Mouse (Mus musculus): ENCODE results near the gene Rgmb. TPM values are rescaled to one million over a fixed set of nuclear protein-coding genes. Genes with fewer than 3 reads are reported as not detected.
A peak's percentile ranks its signal among the peaks of the same experiment; 100 is the strongest.

The Rgmb gene
- polyA plus RNA-seq, 1 experiment from 2014 or later: 8.9 TPM

DNA sequence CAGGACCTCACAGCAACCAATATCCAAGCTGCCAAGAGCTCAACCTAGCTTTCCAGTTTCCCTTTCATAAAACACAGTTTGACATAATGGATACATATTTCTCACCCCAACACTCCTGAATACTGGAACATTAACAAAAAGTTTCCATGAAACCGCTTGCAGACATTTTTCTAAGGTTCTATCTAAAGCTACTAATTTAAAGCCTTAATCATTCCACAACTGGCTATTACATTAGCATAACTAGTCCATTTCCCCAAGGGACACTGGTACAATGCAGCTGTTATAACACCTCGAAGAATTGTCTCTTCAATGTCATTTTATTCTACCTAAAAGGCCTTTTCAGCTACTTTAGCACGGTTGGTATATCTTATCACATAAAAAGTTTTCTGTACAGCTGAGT, 6.0 kb downstream of the Rgmb start:
- Histone ChIP-seq H3K27ac (ENCODE audit: low read depth, low read length) (no peak overlapping the region), H3K27me3 (ENCODE audit: control insufficient read depth, insufficient read depth, low read length) (peaks cover 4% of the 10 kb centered on the region), H3K36me3 (ENCODE audit: control insufficient read depth, insufficient read depth, low read length) (no peaks in the 10 kb centered on the region), H3K4me3 (ENCODE audit: low read depth, low read length) (peak overlapping the region; percentile 88), H3K9ac (ENCODE audit: low read depth, low read length) (peak overlapping the region; percentile 85; the same call in 1 of the 2 replicates), H3K9me3 (replicated peaks; ENCODE audit: control insufficient read depth, low read length) (no peaks in the 10 kb centered on the region), H3K4me1 (ENCODE audit: control insufficient read depth, insufficient read depth, low read length) (peaks cover 15% of the 10 kb centered on the region), H3K4me2 (peak overlapping the region; percentile 91)
- 28% methylated on average over 3 of the region's 3 CpGs for WGBS (ENCODE audit: insufficient replicate concordance)
- no peak for ATAC-seq (replicated peaks; ENCODE audit: insufficient number of reproducible peaks, low FRiP score, low TSS enrichment)

DNA sequence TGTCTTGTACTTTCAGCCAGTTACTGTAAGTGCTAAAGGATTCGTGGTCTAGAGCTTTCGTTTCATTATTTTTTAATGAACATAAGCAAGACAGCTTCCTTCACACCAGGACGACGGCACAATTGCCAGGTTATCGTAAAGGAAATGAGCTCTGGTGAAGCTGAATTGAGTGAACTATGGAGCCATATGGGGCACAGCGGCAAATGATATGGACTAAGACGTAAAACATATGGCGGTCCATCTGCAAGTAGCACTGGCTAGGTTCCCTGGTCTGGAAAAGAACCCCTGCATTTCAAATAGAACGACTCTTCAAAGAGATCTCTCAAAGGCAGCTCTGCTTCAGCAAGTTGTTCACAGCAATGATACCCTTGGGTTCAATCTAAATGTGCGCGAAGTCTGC, 6.5 kb downstream of the Rgmb start:
- Histone ChIP-seq H3K27ac (ENCODE audit: low read depth, low read length) (no peak overlapping the region), H3K9ac (ENCODE audit: low read depth, low read length) (no peak overlapping the region), H3K27me3 (ENCODE audit: control insufficient read depth, insufficient read depth, low read length) (no peaks in the 10 kb centered on the region), H3K9me3 (replicated peaks; ENCODE audit: control insufficient read depth, low read length) (no peaks in the 10 kb centered on the region), H3K4me2 (peak overlapping the region; percentile 91), H3K4me3 (ENCODE audit: low read depth, low read length) (peak overlapping the region; percentile 88), H3K36me3 (ENCODE audit: control insufficient read depth, insufficient read depth, low read length) (no peaks in the 10 kb centered on the region), H3K4me1 (ENCODE audit: control insufficient read depth, insufficient read depth, low read length) (peaks cover 16% of the 10 kb centered on the region)
- ATAC-seq (replicated peaks; ENCODE audit: insufficient number of reproducible peaks, low FRiP score, low TSS enrichment): no peak
- WGBS (ENCODE audit: insufficient replicate concordance): 63% methylated on average over 11 of the region's 11 CpGs

DNA sequence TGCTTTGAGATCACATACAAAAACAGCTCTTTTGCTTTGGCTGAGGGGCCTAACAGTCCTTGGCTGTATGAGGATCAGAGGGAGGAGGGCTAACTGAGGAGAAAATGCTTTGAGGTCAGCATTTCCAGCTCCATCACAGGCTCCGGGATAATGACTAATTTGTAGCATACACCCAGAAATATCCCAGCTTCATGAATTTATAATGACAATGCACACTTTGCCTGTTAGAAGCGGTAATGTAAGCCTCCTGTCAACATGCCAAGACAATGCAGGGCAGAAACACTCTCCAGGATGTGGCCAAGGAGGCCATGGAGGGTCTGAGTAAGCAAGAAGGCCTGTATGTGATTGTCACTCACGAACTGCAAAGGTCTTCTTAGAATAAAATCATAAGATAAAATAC, 7.0 kb downstream of the Rgmb start:
- peak overlapping the region; percentile 91 for H3K4me2 ChIP-seq
- peak overlapping the region; percentile 11; the same call in 1 of the 2 replicates for H3K4me3 ChIP-seq (ENCODE audit: low read depth, low read length)
- H3K9ac ChIP-seq (ENCODE audit: low read depth, low read length): no peak overlapping the region
- WGBS (ENCODE audit: insufficient replicate concordance): 49% methylated on average over 3 of the region's 3 CpGs
- H3K27me3 ChIP-seq (ENCODE audit: control insufficient read depth, insufficient read depth, low read length): no peaks in the 10 kb centered on the region
- H3K36me3 ChIP-seq (ENCODE audit: control insufficient read depth, insufficient read depth, low read length): no peaks in the 10 kb centered on the region
- H3K9me3 ChIP-seq (replicated peaks; ENCODE audit: control insufficient read depth, low read length): no peaks in the 10 kb centered on the region
- H3K27ac ChIP-seq (ENCODE audit: low read depth, low read length): no peak overlapping the region
- H3K4me1 ChIP-seq (ENCODE audit: control insufficient read depth, insufficient read depth, low read length): peaks cover 21% of the 10 kb centered on the region
- no peak for ATAC-seq (replicated peaks; ENCODE audit: insufficient number of reproducible peaks, low FRiP score, low TSS enrichment)

DNA sequence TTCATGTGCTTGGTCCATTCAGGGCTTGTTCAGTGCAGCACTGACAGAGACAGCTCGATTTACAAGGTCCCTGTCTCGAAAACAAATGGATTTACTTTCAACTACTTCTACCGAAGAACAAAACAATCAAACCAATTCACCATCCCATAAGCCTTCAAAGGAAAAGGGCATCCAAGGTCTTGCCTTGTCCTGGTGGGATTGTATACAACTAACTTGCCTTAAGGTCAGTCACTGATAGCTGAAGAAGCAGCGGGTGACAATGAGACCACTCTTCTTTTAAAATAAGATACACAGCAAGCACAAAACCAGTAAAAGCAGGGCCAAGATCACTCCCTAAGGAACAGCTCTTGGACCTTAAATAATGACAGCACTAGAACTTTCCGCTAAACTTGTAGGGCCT, 7.6 kb downstream of the Rgmb start:
- Histone ChIP-seq H3K4me2 (no peak overlapping the region; the same call in 1 of the 2 replicates), H3K27me3 (ENCODE audit: control insufficient read depth, insufficient read depth, low read length) (no peaks in the 10 kb centered on the region), H3K36me3 (ENCODE audit: control insufficient read depth, insufficient read depth, low read length) (no peaks in the 10 kb centered on the region), H3K4me3 (ENCODE audit: low read depth, low read length) (no peak overlapping the region), H3K27ac (ENCODE audit: low read depth, low read length) (no peak overlapping the region), H3K9me3 (replicated peaks; ENCODE audit: control insufficient read depth, low read length) (no peaks in the 10 kb centered on the region), H3K9ac (ENCODE audit: low read depth, low read length) (no peak overlapping the region), H3K4me1 (ENCODE audit: control insufficient read depth, insufficient read depth, low read length) (peaks cover 21% of the 10 kb centered on the region)
- ATAC-seq (replicated peaks; ENCODE audit: insufficient number of reproducible peaks, low FRiP score, low TSS enrichment): no peak
- WGBS (ENCODE audit: insufficient replicate concordance): 70% methylated on average over 5 of the region's 5 CpGs

DNA sequence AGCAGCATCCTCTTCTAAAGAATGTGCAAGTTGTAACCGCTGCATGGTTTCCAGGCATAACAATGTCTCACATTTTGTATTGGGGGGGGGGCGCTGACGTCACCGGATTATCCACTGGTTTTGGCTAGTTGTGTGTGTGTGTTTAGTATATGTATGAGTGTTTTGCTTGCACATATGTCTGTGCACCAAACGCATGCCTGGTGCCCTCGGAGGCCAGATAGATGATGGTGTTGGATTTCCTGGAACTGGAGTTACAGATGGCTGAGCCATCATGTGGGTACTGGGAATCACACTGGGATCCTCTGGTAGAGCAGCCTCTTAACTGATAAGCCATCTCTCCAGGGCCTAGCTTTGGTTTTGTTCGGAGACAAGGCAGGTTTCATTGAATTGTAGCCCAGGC, 8.5 kb downstream of the Rgmb start:
- H3K4me1 ChIP-seq (ENCODE audit: control insufficient read depth, insufficient read depth, low read length): peaks cover 19% of the 10 kb centered on the region
- H3K36me3 ChIP-seq (ENCODE audit: control insufficient read depth, insufficient read depth, low read length): no peaks in the 10 kb centered on the region
- H3K27me3 ChIP-seq (ENCODE audit: control insufficient read depth, insufficient read depth, low read length): no peaks in the 10 kb centered on the region
- H3K9me3 ChIP-seq (replicated peaks; ENCODE audit: control insufficient read depth, low read length): no peaks in the 10 kb centered on the region
- H3K9ac ChIP-seq (ENCODE audit: low read depth, low read length): no peak overlapping the region
- no peak overlapping the region for H3K4me2 ChIP-seq
- no peak overlapping the region for H3K4me3 ChIP-seq (ENCODE audit: low read depth, low read length)
- H3K27ac ChIP-seq (ENCODE audit: low read depth, low read length): no peak overlapping the region
- no peak for ATAC-seq (replicated peaks; ENCODE audit: insufficient number of reproducible peaks, low FRiP score, low TSS enrichment)
- WGBS (ENCODE audit: insufficient replicate concordance): 82% methylated on average over 7 of the region's 7 CpGs

DNA sequence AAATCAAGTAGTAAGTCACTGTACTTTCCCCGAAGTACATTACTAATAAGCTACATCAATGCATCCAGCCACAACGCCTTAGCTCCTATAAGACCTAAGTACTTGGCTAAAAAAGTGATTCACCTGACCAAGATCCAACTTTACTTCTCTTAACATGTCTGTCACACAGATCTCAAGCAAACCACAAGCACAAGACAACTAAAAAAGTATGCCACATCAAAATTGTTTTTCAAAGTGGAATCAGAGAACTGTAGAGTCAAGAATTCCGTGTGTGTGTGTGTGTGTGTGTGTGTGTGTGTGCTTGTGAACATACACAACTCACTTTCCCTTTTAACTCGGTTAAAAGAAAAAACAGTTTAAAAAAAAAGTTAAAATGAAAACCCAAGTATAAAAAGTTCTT, 9.1 kb downstream of the Rgmb start:
- 84% methylated on average over 4 of the region's 4 CpGs for WGBS (ENCODE audit: insufficient replicate concordance)
- Histone ChIP-seq H3K4me2 (no peak overlapping the region), H3K4me3 (ENCODE audit: low read depth, low read length) (no peak overlapping the region), H3K9ac (ENCODE audit: low read depth, low read length) (no peak overlapping the region), H3K4me1 (ENCODE audit: control insufficient read depth, insufficient read depth, low read length) (peaks cover 17% of the 10 kb centered on the region), H3K36me3 (ENCODE audit: control insufficient read depth, insufficient read depth, low read length) (no peaks in the 10 kb centered on the region), H3K27me3 (ENCODE audit: control insufficient read depth, insufficient read depth, low read length) (no peaks in the 10 kb centered on the region), H3K9me3 (replicated peaks; ENCODE audit: control insufficient read depth, low read length) (no peaks in the 10 kb centered on the region), H3K27ac (ENCODE audit: low read depth, low read length) (no peak overlapping the region)
- no peak for ATAC-seq (replicated peaks; ENCODE audit: insufficient number of reproducible peaks, low FRiP score, low TSS enrichment)

DNA sequence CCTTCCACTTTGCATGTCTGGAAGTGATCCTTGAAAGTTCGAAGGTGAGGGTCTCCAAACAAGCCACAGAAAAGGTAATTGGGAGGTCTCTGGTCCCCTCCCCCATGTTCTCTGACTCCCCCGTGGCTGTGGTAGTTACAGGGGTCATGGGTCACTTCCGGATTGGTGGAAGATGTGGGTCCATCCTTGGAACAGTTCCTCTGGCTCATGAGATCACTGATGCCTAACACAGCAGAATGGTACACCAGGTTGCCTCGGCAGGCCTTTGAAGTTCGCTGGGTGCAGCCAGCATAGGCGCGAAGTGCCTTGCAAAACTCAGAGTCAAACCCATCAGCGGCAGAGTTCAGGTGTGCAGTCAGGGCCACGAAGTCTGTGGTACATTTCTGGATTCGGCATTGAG, 10.1 kb downstream of the Rgmb start:
- no peak overlapping the region for H3K4me3 ChIP-seq (ENCODE audit: low read depth, low read length)
- 82% methylated on average over 10 of the region's 10 CpGs for WGBS (ENCODE audit: insufficient replicate concordance)
- ATAC-seq (replicated peaks; ENCODE audit: insufficient number of reproducible peaks, low FRiP score, low TSS enrichment): no peak
- H3K4me2 ChIP-seq: no peak overlapping the region
- H3K4me1 ChIP-seq (ENCODE audit: control insufficient read depth, insufficient read depth, low read length): peaks cover 17% of the 10 kb centered on the region
- H3K9ac ChIP-seq (ENCODE audit: low read depth, low read length): no peak overlapping the region
- no peaks in the 10 kb centered on the region for H3K36me3 ChIP-seq (ENCODE audit: control insufficient read depth, insufficient read depth, low read length)
- no peak overlapping the region for H3K27ac ChIP-seq (ENCODE audit: low read depth, low read length)
- no peaks in the 10 kb centered on the region for H3K27me3 ChIP-seq (ENCODE audit: control insufficient read depth, insufficient read depth, low read length)
- no peaks in the 10 kb centered on the region for H3K9me3 ChIP-seq (replicated peaks; ENCODE audit: control insufficient read depth, low read length)

DNA sequence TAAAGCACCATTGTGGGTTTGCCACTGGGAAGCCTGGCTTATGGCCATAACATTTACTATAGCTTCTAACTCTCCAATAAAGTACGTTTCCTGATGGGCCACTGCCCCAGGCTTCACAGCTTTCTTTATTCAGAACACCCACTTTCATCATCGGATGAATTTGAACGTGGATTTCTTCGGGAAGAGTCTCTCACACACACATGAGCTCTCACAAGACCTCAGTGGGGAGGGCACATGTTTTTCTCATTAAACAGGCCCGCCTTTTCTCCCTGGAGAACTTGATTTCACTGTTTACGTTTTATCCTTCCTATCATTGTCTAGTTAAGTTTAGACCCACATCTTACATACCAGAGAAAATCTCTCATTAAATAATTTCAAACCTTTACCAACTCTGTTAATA, 10.7 kb downstream of the Rgmb start:
- ATAC-seq (replicated peaks; ENCODE audit: insufficient number of reproducible peaks, low FRiP score, low TSS enrichment): no peak
- Histone ChIP-seq H3K9me3 (replicated peaks; ENCODE audit: control insufficient read depth, low read length) (no peaks in the 10 kb centered on the region), H3K4me1 (ENCODE audit: control insufficient read depth, insufficient read depth, low read length) (peaks cover 17% of the 10 kb centered on the region), H3K4me2 (no peak overlapping the region), H3K27me3 (ENCODE audit: control insufficient read depth, insufficient read depth, low read length) (no peaks in the 10 kb centered on the region), H3K27ac (ENCODE audit: low read depth, low read length) (no peak overlapping the region), H3K4me3 (ENCODE audit: low read depth, low read length) (no peak overlapping the region), H3K9ac (ENCODE audit: low read depth, low read length) (no peak overlapping the region), H3K36me3 (ENCODE audit: control insufficient read depth, insufficient read depth, low read length) (no peaks in the 10 kb centered on the region)
- WGBS (ENCODE audit: insufficient replicate concordance): 67% methylated on average over 6 of the region's 6 CpGs

DNA sequence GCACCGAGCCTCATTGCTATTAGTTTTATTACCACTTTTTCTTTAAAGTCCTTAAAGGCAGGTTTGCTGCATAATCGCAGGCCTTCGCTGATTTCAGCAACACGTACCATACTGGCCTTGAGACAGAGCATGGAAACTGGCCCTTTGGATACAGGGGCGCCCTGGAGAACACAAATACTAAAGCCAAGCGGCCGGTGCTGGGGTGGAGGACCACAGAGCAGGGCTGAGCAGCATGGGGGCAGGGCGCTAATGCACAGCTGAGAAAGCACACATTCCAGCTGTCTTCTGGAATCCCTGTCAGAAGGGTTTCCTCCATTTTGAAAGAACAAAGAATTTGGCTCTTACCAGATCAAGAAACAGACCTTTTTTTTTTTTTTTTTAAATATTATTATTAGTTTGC, 12.5 kb downstream of the Rgmb start:
- Histone ChIP-seq H3K27ac (ENCODE audit: low read depth, low read length) (no peak overlapping the region), H3K36me3 (ENCODE audit: control insufficient read depth, insufficient read depth, low read length) (no peaks in the 10 kb centered on the region), H3K4me3 (ENCODE audit: low read depth, low read length) (no peak overlapping the region), H3K9me3 (replicated peaks; ENCODE audit: control insufficient read depth, low read length) (no peaks in the 10 kb centered on the region), H3K4me1 (ENCODE audit: control insufficient read depth, insufficient read depth, low read length) (peaks cover 14% of the 10 kb centered on the region), H3K9ac (ENCODE audit: low read depth, low read length) (no peak overlapping the region), H3K4me2 (no peak overlapping the region), H3K27me3 (ENCODE audit: control insufficient read depth, insufficient read depth, low read length) (no peaks in the 10 kb centered on the region)
- WGBS (ENCODE audit: insufficient replicate concordance): 55% methylated on average over 8 of the region's 8 CpGs
- ATAC-seq (replicated peaks; ENCODE audit: insufficient number of reproducible peaks, low FRiP score, low TSS enrichment): no peak
